Mouse (Mus musculus): Measurements from ENCODE around the gene Gfap.

Gfap gene

DNA sequence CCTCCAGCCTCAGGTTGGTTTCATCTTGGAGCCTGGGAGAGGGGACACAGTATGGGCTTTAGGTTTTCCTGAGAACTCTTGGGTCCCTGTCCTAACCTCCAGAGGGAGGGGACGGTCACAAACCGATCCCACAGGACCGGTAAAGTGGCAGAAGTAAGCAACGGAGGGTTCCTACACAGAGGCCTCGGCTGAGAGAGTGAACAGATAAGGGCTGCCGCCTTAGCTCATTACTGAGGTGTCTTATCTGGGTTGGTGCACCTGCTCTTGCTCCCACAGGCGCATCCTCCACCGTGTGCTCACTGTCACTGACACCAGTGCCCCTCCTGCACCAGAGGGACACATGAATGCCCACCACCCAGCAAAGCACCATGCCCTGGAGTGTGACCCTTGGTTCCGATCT is 4.9 kb downstream of the Gfap start:
- no peak for DNase-seq

DNA sequence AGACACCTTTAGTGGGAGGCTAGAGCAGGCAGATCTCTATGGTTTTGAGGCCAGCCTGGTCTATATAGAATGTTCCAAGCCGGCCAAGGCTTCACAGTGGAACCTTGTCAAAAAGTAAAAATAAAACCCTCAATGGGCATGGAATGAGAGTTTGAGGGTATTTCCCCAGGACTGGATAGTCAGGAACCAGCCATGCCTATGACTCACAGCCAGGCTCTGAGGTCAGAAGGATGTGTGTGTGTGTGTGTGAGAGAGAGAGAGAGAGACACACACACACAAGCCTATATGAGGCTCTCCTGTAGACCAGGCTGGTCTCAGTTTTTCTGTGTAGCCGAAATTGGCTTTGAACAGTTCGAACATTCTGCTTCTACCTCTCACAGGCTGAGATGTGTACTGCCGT is 6.0 kb downstream of the Gfap start:
- DNase-seq = no peak

DNA sequence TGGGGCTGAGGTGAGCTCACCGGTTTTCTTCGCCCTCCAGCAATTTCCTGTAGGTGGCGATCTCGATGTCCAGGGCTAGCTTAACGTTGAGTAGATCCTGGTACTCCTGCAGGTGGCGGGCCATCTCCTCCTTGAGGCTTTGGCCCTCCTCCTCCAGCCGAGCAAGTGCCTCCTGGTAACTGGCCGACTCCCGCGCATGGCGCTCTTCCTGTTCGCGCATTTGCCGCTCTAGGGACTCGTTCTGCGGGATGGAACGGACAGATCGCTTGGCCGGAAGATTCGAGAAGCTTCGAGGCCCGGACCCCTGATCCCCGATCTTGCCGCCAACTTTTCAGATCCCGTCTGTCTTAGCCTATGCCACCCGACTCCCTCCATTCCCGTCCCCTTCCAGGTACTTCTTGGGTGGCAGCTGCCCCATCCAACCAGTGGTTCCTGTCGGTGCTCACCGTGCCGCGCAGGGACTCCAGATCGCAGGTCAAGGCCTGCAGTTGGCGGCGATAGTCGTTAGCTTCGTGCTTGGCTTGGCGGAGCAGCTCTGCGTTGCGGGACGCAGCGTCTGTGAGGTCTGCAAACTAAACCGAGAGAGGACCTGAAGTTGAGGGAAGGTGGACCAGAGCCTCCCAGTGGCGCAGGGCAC is 7.6 kb downstream of the Gfap start:
- DNase-seq = peak; percentile 74 to 83

DNA sequence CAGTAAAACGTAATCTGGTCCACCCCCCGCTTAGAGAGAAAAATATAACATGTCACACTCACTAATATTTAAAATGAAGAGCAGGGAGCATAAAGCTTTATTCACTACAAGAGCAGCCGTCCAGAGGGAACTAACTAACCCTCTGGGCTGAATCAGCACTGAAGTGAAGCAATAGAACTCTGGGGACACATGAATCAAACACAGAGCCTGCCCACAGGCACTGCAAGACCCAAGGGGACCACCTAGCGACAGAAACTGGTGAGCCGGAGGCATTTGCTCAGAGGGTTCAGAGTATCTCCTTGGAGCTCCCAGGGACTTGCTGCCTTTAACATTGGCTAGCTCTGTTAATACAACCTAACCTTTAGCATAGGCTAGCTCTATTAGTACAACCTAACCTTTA is 10.6 kb downstream of the Gfap start:
- DNase-seq = no peak

DNA sequence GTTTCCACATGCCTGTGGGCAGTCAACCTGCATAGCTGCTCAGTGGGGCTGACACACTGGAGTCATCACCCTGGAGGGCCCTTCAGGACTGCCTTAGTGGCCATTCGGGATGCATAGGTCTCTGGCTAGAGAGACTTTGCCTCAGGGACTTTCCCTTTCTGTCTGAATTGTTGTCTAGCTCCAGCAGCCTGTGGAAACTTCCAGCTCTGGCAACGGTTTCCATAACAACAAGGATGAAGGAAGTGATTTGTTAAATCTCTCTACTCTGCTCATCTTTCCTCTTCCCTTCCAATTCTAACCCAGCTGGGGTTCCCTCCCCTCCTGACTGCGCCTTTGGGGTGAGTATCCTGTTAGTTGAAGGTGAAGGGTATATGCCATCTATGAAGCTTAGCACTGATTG is 12.6 kb downstream of the Gfap start:
- no peak for DNase-seq

DNA sequence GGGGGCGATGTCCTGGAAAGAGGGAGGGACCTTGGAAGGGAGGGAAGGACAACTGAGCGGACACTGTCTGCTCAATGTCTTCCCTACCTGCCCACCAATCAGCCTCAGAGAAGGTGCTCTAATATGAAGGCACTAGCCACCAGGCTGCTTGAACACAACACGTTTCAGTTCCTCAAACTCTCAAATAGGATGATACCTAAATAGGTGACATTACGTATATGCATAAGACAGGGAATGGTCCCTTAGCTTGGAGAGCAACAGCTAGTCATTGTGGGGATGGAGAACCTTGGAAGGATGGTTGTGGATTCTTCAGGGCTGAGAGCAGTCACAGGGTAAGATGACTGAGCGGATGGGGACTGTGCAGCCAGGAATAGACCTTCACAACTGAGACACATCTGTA is 13.3 kb downstream of the Gfap start:
- no peak for DNase-seq

DNA sequence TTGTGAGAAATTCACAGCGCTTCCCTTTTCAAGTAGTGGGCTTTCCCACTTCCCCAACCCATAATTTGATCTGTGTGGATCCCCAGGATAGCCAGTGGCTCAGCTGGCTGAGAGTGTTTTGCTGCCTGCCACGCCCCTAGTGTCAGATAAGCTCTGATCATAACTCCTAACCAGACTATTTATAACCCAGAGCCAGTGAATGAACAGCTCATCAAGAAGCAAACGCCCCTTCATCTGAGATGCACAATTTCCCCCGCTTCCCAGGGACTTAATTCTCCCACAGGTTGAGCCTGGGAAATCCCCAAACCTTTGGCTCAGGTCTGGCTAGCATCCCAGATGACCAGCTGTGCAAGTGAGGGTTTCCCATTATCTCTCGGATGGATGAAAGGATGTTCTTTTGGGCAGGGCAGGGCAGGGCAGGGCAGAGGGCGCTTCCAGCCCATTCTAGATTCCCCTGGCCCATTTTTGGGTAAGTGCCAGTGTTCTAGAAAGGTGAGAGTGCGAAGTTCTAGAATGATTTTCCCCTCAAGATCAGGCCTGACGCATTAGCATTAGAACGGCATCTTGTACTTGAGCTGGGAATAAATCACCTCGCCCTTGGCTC is 16.0 kb downstream of the Gfap start, which contains the start of gene Fam187a:
TSS of gene Fam187a (plus strand) at position 554 of the 604 bp plus-strand sequence.
- DNase-seq = no peak

DNA sequence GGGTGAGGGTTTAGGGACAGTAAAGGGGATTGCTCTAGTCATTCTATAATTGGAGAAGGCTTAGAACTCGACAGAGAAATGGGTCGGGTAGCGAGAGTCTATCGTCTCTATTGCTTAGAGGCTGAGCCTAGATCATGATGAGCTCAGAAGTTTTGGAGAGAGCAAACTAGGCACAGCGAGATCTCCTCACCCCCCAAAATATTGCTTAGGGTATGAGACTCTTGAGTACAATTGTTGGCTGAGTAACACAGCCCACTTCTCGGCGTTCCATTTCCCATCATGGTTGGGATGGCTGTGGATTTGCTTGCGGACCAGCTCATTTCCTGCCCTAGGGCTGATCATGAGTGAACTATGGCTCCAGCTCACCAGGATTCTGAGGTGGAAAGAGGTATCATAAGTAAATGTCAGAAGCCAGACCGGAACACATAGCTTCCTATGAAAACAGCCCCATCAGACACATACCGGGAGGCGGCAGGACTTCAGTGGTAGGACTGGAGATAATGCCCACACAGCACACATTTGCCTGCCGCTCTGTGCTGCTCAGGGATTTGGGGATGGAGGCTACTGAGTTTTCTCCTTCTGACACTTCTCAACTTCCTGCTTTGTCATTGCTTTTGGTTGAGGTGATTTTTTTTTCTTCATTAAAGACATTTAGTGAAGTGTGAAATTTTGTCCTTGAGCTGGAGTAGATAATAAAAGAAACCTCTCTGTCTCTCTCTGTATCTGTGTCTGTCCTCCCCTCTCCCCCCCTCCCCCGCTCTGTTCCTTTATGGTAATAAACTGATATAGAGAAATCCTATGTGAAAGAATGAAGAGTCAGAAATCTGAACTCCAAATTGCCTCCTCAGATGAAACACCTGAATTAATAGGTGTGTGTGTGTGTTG is 19.2 kb downstream of the Gfap start:
- DNase-seq = no peak

DNA sequence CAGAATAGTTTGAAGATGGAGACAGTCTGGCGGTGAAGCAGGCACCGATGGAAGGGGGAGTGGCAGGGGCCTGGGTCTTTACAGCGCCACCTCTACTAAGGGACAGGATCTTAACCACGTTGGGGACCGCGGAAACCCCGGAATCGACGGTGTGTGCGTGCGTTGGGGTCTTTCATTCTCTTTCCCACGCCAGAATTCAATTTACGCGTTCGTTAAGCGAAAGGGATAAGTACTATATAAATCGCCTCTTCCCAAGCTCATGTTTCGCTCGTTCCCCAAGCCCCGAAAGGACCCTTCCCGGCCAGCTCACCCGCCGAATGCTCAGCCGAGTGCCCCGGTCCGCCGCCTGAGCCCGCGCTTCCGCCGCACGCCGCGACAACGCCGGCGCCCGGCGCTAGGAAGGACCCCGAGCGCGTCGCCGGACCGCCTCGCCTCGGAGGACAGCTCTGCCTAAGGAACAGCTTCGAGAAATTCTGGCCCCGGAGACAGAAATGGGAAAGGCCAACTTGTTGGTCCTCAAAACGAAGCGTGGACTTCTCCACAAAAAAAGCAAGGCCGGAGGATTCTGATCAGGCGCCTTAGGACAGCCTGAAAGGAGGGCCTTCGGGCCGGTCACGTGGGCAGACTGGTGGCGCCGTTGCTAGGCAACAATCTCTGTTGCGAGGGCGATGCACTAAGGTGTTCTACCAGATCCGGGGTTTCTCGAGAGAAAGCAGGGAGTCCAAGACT is 20.0 kb downstream of the Gfap start, which contains the start of the genes Eftud2 and Ccdc103:
TSS of gene Eftud2 (minus strand) at position 401 of the 729 bp plus-strand sequence.
TSS of gene Ccdc103 (plus strand) at position 620 of the 729 bp plus-strand sequence.
- DNase-seq = peak; percentile 94 to 96

DNA sequence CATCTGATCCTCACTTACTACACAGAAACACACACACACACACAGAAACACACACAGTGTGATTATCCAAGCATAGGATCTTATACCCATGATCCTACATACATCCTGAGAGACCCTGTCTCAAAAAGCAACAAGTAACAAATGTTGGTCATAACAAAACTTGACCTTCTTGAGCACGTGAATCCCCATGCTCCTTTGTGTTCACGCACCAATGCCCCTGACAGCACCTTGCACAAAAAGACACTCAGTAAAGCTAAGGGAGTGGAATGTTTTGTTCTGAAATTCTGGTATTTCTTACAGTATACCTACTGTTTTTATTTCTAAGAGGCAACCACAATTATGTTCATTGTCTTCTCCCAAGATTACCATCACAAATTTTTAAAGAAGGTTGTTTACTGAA is 21.2 kb downstream of the Gfap start:
- no peak for DNase-seq

DNA sequence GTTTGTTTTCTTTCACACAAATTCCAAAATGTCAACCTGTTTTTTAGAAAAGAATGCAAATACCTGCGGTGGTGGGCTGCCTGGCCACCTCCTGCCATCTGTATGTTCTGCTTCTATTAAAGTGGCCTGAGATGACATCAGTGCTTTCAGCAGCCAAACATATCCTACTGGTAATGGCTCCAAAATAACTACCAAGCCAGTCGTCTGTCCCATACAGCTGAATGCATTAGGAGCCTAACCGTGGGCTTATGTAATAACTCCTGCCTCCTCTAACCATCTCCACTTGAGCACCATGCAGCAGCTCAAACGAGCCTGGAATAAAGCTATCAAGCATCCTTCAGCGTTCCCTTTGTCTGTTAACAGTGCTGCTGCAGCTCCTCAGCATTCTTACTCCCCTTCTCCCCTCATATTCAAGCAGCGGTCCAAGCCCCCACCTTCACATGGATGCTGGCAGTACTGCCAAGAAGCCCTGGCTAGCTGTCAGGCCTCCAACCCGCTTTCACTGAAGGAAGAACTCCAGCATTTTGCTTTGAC is 25.8 kb downstream of the Gfap start:
- peak; percentile 54 to 63 for DNase-seq

DNA sequence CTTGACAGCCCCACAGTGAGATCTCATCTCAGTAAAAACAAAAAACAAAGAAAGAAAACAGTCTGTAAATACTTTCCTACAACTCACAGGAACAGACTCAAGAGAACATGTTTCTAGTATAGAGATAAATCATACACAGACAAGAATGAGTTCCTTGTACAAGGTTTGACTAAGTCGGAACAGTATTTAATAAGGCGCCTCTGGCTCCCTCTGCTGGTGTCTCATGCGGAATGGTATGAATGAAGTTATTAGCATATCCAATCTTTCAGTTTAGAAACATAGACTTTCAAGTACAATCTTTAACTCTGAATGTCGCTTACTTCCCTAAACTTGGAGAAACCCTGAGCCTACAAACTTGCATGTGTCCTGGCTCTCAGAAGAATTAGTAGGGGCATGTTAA is 36.4 kb downstream of the Gfap start:
- DNase-seq = peak; percentile 85 to 89

DNA sequence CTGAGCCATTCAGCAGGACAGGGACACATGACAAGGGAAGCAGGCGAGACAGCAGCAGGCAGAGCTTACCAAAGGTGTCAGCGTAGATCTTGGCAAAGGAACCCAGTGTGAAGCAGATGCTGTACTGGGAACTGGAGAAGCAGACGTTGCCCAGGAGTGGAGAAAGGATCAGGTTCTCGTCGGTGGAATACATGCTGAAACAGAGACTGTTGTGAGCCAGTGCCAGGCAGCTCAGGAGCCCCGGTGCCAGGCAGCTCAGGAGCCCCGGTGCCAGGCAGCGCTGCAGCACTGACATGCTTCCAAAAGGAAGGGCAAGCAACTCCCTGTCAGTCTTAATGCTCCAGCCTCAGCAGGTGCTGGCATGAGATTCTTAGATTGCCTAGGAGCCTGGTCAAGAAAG is 40.8 kb downstream of the Gfap start:
- DNase-seq = peak; percentile 77 to 85

DNA sequence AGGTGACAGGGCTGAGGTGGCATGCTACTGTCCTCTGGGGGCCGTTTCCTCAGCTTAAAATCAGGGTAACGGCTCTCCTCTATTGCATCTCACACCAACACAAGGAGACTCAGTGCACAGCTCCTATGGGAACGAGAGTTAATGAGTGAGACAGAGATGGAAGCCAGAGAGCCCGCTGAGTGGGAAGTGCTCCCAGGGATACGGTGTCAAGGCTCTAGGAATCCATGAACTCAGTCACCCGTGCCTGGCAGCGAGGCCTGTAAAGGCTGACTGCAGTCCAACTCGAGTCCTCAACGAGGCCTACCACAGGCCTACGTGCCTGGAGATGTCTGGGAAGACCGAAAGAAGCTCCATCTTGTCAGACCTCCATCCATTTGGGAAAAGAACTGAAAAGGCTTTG is 41.8 kb downstream of the Gfap start:
- peak; percentile 57 to 67 for DNase-seq

DNA sequence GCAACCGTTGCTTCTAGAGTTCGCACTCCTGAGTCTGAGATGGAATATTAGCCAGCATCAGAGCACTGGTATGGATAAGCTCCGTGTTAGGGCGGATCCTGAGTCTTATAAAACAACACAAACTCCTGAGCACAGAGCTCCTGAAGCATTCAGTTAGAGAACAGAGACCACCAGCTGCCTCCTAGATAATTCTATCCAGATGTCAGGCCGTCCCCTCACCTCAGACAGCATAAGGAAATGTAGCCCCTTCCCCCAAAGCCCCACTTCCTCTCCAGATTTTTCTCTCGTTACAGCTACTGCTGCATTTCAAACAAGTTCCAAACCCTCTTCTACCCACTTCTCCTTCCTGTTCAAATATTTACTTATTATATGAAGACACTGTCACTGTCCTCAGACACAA is 44.8 kb downstream of the Gfap start:
- DNase-seq = no peak

DNA sequence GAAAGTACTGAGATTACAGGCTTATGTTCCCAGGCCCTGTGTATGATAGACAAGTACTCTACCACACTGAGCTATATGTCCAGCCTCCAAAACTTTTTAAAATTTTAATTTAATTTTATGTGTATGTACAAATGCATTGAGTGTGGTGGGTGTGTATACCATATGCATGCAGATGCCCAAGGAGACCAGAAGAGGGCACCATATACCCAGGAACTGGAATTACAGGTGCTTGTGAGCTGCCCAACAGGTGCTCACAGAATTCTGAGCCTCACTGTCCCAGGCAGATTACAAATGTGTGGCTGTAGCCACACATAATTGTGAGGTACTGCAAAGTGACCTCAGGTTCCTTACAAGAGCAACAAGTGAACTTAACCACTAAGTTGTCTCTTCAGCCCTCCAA is 47.0 kb downstream of the Gfap start:
- DNase-seq = peak; percentile 29 to 32

DNA sequence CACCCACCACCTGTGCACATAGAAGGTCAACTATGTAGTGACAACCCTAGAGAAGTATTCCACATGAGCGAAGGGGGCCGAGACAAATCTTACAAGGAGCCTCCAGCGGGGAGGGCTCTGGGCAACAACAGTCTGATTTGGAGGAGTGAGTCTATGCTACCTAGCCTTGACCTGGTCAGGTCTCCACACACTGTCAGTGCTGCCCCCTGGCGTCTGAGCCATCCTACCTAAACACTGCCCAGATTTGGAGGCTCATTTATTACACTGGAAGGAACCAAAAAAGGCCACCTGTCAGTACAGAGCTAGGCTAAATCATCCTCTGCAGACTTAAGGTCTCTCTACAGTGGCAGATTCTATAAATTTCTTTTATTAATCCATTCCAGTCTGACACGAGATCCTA is 48.8 kb downstream of the Gfap start:
- DNase-seq = peak; percentile 79 to 88

DNA sequence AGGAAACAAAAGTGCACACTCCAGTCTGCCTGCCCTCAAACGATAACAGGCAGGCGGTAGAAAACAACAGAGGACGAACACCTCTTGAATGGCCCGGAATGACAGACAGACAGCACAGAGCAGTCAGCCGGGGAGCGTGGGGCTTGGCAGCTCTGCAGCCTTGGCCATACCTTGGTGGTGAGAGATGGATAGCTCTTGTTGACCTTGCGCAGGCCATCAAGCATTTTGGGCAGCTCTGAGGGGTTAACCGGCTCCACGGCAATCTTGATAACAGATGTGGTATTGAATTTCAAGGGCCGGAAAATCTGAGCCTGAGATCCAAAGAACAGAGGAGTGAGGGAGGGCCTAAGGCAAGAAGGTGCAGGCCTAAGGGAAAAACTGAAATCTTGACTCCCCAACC is 54.8 kb downstream of the Gfap start:
- no peak for DNase-seq

DNA sequence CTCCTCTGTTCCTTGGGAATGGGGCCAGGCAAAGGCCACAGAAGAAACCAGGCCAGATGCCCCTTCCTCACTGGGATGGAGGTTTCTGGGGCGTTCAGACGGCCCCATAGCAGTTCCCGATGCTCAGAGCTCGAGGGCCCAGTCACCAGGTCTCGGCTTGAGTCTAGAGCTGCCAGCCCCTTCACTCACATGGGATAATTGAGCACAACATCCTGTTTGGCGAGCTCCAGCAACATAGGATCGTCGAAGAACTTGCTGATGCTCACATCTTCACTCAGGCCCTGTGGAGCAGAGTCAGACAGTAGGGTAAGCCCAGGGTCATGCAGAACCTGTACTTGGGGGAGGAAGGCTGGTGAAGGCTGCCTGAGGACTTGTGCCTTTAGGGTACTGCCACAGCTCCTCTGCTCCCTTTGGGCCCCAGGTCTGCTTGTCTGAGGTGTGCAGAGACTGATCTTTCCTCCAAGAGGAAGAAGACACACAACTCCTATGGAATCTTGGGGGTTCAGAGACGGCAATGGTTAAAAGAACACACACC is 62.0 kb downstream of the Gfap start:
- no peak for DNase-seq

DNA sequence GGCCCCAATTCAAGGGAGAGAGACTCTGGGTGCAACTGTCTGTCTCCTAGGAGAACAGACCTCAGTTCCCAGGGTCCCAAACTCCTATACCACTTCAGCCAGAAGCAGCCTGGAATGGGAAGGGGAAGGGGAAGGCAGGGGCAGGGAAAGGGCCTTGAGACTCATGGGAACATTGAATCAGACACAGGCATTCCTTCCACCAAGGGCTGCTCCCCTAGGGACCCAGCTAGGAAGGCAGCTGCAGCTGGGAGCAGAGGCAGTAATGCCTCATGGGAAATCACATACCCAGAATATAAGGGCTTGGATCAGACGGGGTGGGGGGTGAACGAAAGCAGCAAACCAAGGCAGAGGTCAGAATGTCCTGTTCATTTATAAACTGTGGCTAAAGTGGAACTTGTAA is 62.6 kb downstream of the Gfap start:
- no peak for DNase-seq

DNA sequence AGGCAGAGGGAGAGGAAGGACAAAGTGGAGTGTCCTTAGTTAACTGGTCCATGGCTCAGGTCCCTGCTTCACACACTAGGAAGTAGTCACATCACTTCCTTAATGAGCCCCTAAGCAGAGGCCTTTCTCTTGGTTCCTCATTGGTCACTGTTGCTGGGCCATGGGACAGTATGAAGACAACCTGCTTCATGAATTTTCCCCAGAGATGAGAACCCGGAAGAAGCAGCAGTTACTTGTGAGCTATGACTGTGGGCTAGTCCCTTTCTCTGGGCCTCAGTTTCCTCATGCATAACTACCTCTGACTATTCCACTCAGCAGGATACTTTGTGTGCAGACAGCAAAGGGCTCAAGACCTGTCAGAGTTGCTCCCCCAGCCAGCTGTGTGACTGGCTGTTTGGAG is 63.3 kb downstream of the Gfap start:
- no peak for DNase-seq

Measured in cerebellum, postnatal 14 days (tissue).